Mouse (Mus musculus): Measurements from ENCODE around the gene Got2.
"Not testable (repeated sequence)": the region's sequence is repeated elsewhere in the genome, so short reads cannot be mapped to it uniquely, and the experiment has no call there.

The Got2 gene

GRCm38 (mm10) chr8:95871690-95872089, 16.7 kb downstream of the Got2 start:
- DNase-seq (ENCODE audit: low read depth, low spot score) = no peak

- not testable (repeated sequence) for DNase-seq (ENCODE audit: low read depth, low spot score)
These were observed 23.5 kb downstream of the Got2 start for GRCm38 (mm10) chr8:95864851-95865250.

- DNase-seq (ENCODE audit: low read depth, low spot score) = not testable (repeated sequence)
These were observed 24.4 kb downstream of the Got2 start for GRCm38 (mm10) chr8:95863761-95864440.

- no peak for DNase-seq (ENCODE audit: low read depth, low spot score)
These were observed 34.2 kb downstream of the Got2 start for GRCm38 (mm10) chr8:95854174-95854573.

GRCm38 (mm10) chr8:95853102-95853843, 35.1 kb downstream of the Got2 start, which contains the start of gene Slc38a7:
Gene Slc38a7 (minus strand): TSS chr8:95853539.
- peak; percentile 64 for DNase-seq (ENCODE audit: low read depth, low spot score)

GRCm38 (mm10) chr8:95852290-95852689, 36.1 kb downstream of the Got2 start:
- DNase-seq (ENCODE audit: low read depth, low spot score) = no peak

- no peak for DNase-seq (ENCODE audit: low read depth, low spot score)
These were observed 38.0 kb downstream of the Got2 start for GRCm38 (mm10) chr8:95850326-95850725.

GRCm38 (mm10) chr8:95848734-95849464, 39.4 kb downstream of the Got2 start:
- no peak for DNase-seq (ENCODE audit: low read depth, low spot score)

- DNase-seq (ENCODE audit: low read depth, low spot score) = no peak
These were observed 40.2 kb downstream of the Got2 start for GRCm38 (mm10) chr8:95848061-95848551.

GRCm38 (mm10) chr8:95845026-95845425, 43.3 kb downstream of the Got2 start:
- no peak for DNase-seq (ENCODE audit: low read depth, low spot score)

- DNase-seq (ENCODE audit: low read depth, low spot score) = no peak
These were observed 44.4 kb downstream of the Got2 start for GRCm38 (mm10) chr8:95843968-95844367.

GRCm38 (mm10) chr8:95841436-95841835, 46.9 kb downstream of the Got2 start:
- DNase-seq (ENCODE audit: low read depth, low spot score) = no peak

- DNase-seq (ENCODE audit: low read depth, low spot score) = no peak
These were observed 49.1 kb downstream of the Got2 start for GRCm38 (mm10) chr8:95839289-95839688.

- no peak for DNase-seq (ENCODE audit: low read depth, low spot score)
These were observed 51.1 kb downstream of the Got2 start for GRCm38 (mm10) chr8:95837266-95837665.

GRCm38 (mm10) chr8:95835891-95836290, 52.5 kb downstream of the Got2 start:
- DNase-seq (ENCODE audit: low read depth, low spot score) = no peak

- peak; percentile 27 for DNase-seq (ENCODE audit: low read depth, low spot score)
These were observed 54.8 kb downstream of the Got2 start for GRCm38 (mm10) chr8:95833435-95833984.

- DNase-seq (ENCODE audit: low read depth, low spot score) = peak; percentile 81
These were observed 55.5 kb downstream of the Got2 start for GRCm38 (mm10) chr8:95832603-95833434.

GRCm38 (mm10) chr8:95830144-95830543, 58.2 kb downstream of the Got2 start:
- DNase-seq (ENCODE audit: low read depth, low spot score) = no peak

GRCm38 (mm10) chr8:95825162-95825561, 63.2 kb downstream of the Got2 start, which contains the start of gene Sap18b:
Gene Sap18b (plus strand): TSS chr8:95825346.
- not testable (repeated sequence) for DNase-seq (ENCODE audit: low read depth, low spot score)

- DNase-seq (ENCODE audit: low read depth, low spot score) = no peak
These were observed 65.6 kb downstream of the Got2 start for GRCm38 (mm10) chr8:95822699-95823098.

- no peak for DNase-seq (ENCODE audit: low read depth, low spot score)
These were observed 66.3 kb downstream of the Got2 start for GRCm38 (mm10) chr8:95822096-95822495.
